Mouse (Mus musculus): ENCODE results near the gene C1s1.
"Not testable (repeated sequence)": the region's sequence is repeated elsewhere in the genome, so short reads cannot be mapped to it uniquely, and the experiment has no call there.

The C1s1 gene

DNA sequence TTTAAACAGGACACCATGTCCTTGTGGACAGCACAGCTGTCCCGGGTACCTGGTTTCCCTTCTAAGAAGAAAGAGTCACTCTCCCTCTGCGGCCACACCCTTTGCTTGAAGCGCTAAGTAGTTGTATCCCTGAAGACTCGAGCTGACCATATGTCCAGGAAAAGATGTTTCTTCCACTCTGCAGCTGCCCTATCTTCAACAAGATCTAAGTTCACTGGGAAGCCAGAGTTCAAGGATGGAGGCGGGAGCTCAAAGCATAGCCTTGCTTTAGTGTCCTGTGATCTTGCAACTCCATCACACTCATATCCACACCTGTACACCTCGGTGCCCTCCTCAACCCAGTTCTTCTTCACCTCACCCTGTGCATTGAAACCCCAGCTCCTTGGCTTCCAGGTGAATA lies 30.2 kb downstream of the C1s1 start:
- DNase-seq, result no peak

- DNase-seq, result not testable (repeated sequence)
These were observed 33.0 kb downstream of the C1s1 start for GRCm38 (mm10) chr6:124509192-124509591.

- DNase-seq, result no peak
These were observed 33.9 kb downstream of the C1s1 start for GRCm38 (mm10) chr6:124508292-124508691.

- DNase-seq, result no peak
These were observed 35.2 kb downstream of the C1s1 start for GRCm38 (mm10) chr6:124506991-124507390.

DNA sequence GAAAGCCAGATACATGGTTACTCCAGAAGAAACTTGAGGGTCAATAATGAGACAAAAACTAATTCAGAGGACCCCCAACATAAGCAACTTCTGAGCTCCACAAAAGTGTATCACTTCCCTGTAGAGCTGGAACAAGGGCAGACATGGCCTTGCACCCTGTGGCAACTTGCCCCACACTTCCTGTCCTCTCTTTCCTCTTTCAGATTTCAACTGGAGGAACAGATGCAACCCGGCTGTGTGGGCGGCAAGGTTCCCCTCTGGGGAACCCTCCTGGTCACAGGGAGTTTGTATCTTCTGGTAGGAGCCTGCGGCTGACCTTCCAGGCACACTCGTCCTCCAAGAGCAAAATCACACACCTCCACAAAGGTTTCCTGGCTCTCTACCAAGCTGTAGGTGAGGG lies 37.1 kb downstream of the C1s1 start:
- DNase-seq, result peak in 1 of 2 experiments; percentile 16

GRCm38 (mm10) chr6:124502021-124502420 lies 40.1 kb downstream of the C1s1 start:
- DNase-seq, result no peak

DNA sequence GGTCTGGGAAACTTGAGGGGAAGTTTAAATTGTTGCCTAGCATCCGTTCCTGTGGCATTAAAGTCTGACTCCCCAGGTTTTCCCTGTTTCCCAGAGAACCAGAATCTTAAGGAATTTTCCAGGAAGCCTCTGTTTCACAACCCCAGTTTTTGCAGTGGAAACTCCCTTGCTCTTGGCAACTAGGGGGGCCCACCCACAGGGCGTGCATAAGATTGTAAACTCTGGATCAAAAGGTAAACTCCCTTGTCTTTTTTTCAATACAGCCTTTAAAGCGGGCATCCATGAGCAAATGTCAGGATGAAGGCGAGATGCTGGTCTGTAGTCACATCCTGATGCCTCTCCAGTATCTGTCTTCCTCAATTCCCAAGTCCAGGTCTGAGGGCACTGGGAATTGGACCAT lies 40.7 kb downstream of the C1s1 start:
- DNase-seq, result no peak

DNA sequence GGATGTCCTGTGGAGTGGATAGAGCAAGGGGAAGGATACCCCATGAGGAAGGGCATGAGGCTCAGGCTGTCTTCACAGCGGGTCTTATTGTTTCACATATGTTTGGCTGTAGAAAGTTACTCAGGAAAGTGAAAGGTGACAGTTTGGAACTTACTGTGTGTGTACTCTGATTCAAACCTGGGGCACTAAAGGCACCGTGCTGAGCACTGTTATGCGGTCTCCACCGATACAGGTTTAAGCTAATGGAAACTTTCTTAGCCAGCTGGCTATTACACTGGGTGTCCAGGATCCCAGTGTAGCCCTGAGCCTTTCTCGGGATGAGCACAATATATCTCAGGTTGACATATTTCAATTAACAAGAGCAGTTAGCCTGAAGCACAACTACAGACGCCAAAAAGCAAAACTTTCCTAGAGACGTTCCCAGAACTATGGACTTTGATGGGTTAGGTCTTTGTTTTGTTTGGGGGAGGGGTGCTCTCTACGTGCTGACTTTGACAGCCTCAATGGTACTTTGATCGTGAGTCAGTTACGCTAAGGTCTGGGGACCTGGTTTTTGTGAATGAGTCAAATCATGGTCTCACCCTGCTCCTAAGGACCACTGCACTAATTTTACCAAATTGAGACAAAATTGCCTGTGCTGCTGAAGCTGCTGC lies 42.1 kb downstream of the C1s1 start:
- DNase-seq, result no peak

DNA sequence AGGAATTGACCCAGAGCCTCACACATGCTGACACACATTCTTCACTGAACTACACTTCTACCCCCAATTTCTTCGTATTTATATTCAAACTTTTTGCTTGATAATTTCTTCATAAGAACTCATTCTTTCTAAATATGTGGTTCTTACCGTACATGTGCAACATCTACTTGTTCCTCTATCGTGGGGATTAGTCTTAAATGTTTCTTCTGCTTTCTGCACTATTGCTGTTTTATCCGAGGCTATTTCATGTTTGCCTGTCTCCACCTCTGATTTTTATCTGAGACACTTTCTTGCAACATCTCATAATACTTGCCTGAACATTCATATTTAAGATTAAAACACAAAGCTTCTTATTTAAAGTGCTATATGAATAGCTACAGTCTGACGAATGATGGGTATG lies 46.1 kb downstream of the C1s1 start:
- no peak for DNase-seq

DNA sequence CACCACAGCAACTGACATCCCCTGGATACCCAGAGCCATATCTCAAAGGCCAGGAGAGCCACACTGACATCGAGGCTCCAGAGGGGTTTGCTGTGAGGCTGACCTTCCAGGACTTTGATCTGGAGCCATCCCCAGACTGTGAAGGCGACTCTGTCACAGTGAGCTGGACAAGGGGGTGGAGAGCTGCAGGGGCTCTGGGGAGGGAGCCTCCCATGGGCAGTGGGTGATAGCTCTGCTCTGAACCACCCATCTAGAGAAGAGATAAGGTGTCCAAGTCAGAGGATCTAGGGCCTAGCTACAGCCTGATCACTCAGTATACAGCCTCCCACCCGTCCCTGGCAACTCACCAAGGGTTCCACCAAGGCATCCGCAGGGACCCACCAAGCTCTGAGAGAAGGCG lies 48.3 kb downstream of the C1s1 start:
- no peak for DNase-seq

GRCm38 (mm10) chr6:124492842-124493561 lies 49.2 kb downstream of the C1s1 start, which contains the start of gene C1rl:
Gene C1rl, plus strand, starts transcription at chr6:124493113.
- peak; percentile 27 to 68 for DNase-seq

GRCm38 (mm10) chr6:124491427-124491826 lies 50.7 kb downstream of the C1s1 start:
- DNase-seq, result no peak

DNA sequence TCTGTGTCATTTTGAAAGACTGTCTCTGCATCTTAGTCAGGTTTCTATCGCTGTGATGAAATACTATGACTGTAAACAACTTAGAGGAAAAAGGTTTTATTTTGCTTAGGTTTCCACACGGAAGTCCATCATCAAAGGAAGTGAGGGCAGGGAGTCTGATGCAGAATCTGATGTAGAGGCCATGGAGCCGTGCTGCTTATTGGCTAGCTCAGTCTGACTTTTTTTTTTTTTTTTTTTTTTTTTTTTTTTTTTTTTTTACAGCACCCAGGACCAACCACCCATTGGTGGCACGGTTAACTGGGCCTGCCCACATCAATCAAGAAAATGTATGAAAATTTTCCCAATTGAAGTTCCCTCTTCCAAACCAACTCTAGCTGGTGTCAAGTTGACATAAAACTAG lies 53.2 kb downstream of the C1s1 start:
- DNase-seq, result no peak

GRCm38 (mm10) chr6:124487509-124487908 lies 54.6 kb downstream of the C1s1 start:
- DNase-seq, result no peak

DNA sequence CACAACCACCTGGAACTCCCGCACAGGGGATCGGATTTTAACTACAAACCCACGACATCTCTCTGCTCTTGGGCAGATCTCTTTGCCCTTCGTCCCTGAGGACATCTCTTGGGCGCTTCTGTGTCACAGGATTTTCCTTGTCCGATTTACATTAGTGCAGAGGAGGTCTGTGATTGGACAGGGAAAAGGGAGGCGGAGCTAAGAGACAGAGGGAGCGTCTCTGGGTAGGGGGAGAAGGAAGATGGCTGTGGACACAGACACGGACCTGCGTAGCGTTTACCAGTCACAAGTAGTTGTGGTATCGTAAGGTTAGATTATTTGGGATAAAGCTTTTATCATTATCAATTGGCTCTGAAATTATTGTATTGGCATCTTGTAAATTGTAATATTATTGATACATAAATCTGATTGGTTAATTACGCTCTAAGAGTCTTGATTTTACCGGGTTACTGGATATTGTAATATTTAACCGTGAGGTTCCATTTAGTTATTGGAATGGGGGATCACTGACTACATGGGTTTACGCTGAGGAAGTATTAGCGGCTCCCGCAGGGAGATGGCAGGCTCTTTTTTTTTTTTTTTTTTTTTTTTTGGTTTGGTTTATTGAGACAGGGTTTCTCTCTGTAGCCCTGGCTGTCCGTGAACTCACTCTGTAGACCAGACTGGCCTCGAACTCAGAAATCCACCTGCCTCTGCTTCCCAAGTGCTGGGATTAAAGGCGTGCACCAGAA lies 56.6 kb downstream of the C1s1 start:
- DNase-seq, result no peak

DNA sequence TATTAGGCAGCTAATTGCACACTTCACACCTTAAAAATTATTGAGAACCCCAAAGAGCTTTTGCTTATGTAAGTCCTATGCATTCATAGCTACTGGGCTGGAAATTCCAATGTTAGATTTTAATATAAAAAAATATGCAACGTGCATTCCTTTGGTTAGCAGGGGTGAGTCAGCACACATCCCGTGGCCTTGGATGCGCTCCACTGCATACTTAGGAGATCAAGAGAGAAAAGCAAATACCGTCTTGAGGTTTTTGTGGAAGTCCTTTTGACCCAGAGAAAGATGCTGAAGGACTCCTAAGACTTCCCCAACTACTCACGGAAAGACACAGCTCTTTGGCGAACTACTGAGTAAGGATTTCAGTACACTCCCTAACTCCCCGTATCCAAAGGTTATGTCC lies 57.3 kb downstream of the C1s1 start:
- no peak for DNase-seq

- not testable (repeated sequence) for DNase-seq
These were observed 58.3 kb downstream of the C1s1 start for GRCm38 (mm10) chr6:124483831-124484230.

- DNase-seq, result peak in 1 of 2 experiments; percentile 38
These were observed 60.6 kb downstream of the C1s1 start for GRCm38 (mm10) chr6:124481571-124481970.

Data from spleen, adult 18-20 months (tissue).